Mouse (Mus musculus) heart, embryonic 14.5 days (tissue): Measurements from ENCODE around the gene Supt20. TPM values are rescaled to one million over a fixed set of nuclear protein-coding genes. Genes with fewer than 3 reads are reported as not detected.
A peak's percentile ranks its signal among the peaks of the same experiment; 100 is the strongest.

Source experiments
- ATAC-seq: fragments of 200-750 bp; cut with Nextera tagmentation; 2 replicates; pipeline ENCODE4 v1.8.0; 2017; ENCODE audit warnings: low read depth, moderate TSS enrichment; ENCODE audit not compliant: insufficient number of reproducible peaks, insufficient read depth, low FRiP score
- H3K27ac ChIP-seq, 2 experiments: fragments of 200-500 bp in 1 of 2; fragments of 300-500 bp in 1 of 2; sonication (generic) in 1 of 2; replicated peaks in 1 of 2; 2 replicates each; pipeline ENCODE4 v1.5.1; 2012 to 2014; ENCODE audit warnings: low read depth in 2 of 2, low read length in 2 of 2, control low read depth in 1 of 2, mild to moderate bottlenecking in 1 of 2, mixed read lengths in 1 of 2; ENCODE audit not compliant: control insufficient read depth in 1 of 2, insufficient read depth in 1 of 2
- H3K27me3 ChIP-seq: fragments of 300-500 bp; sonication (generic); 2 replicates; pipeline ENCODE4 v1.6.1; 2014; ENCODE audit warnings: mild to moderate bottlenecking, low read length, control low read depth; ENCODE audit not compliant: control insufficient read depth, insufficient read depth
- H3K36me3 ChIP-seq: fragments of 300-500 bp; sonication (generic); 2 replicates; pipeline ENCODE4 v1.6.1; 2014; ENCODE audit warnings: mild to moderate bottlenecking, control low read depth, low read length, mixed read lengths; ENCODE audit not compliant: control insufficient read depth, insufficient read depth
- H3K4me1 ChIP-seq, 2 experiments: fragments of 200-500 bp in 1 of 2; fragments of 300-500 bp in 1 of 2; sonication (generic) in 1 of 2; 2 replicates each; pipeline ENCODE4 v1.6.1; 2012 to 2014; ENCODE audit warnings: low read length in 2 of 2, control low read depth in 1 of 2, mixed read lengths in 1 of 2; ENCODE audit not compliant: control insufficient read depth in 2 of 2, insufficient read depth in 2 of 2
- H3K4me2 ChIP-seq: fragments of 300-500 bp; sonication (generic); 2 replicates; pipeline ENCODE4 v1.6.1; 2014; ENCODE audit warnings: mild to moderate bottlenecking, low read length
- H3K4me3 ChIP-seq, 2 experiments: fragments of 200-500 bp in 1 of 2; fragments of 300-500 bp in 1 of 2; sonication (generic) in 1 of 2; 2 replicates each; pipeline ENCODE4 v1.5.1; 2012 to 2014; ENCODE audit warnings: low read length in 2 of 2, mild to moderate bottlenecking in 2 of 2, control low read depth in 1 of 2, low read depth in 1 of 2, moderate library complexity in 1 of 2; ENCODE audit not compliant: control insufficient read depth in 1 of 2, insufficient read depth in 1 of 2
- H3K9ac ChIP-seq: fragments of 300-500 bp; sonication (generic); 2 replicates; pipeline ENCODE4 v1.6.1; 2014; ENCODE audit warnings: mild to moderate bottlenecking, low read length
- H3K9me3 ChIP-seq: fragments of 300-500 bp; sonication (generic); 2 replicates; pipeline ENCODE4 v1.6.1; 2016; ENCODE audit warnings: low read length, control low read depth; ENCODE audit not compliant: control insufficient read depth
- WGBS: fragments of 180-500 bp; shearing (Covaris S2); extraction: QIAGEN DNeasy Blood & Tissue Kit; methylation state at CpG from one replicate; pipeline ENCODE4 v1.1.7; 2014; 5-methylcytosine and 5-hydroxymethylcytosine counted together
- polyA plus RNA-seq: library from polyadenylated mRNA; unstranded; fragments of >200 nt; fragmentation: Nextera tagmentation; extraction: Ambion mirVana; gene quantifications from 2 replicates; pipeline ENCODE4 v1.2.1, GENCODE M21; 2014

The Supt20 gene
- polyA plus RNA-seq, 1 experiment from 2014 or later = 67.6 TPM

DNA sequence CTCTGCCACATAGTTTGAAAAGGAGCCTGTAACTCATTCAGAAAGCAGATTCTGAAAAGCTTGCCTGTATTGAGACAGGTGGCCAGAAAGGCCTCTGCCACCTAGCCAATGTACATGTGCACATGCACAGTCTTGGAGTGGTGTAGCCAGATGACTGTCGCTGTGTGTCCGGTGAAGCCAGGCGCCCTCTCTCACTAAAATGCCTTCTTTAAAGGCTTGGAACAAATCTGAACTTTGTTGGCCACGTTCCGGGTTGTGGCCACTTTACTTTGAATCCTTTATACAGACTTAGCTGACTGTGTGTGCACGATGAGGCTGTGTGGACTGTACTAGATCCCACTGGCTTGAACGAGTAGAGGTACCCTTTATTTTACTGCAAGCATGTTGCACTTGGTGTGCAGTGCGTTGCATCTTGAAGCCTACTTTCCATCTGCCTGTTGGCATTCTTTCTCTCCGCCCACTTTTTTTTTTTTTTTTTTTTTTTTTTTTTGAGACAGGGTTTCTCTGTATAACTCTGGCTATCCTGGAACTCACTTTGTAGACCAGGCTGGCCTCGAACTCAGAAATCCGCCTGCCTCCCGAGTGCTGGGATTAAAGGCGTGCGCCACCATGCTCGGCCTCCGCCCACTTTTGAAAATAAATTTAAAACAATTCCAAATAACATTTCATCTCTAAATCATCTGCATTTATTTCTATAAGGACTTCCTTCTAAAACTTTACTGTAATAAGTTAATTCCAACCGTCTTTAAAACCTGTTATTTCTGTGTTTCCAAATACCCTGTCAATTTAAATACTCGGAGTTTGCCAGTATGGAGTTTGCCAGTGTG is 43.7 kb downstream of the Supt20 start:
- peak overlapping the region; percentile 78 to 89 for H3K4me3 ChIP-seq
- peaks cover 47% of the 10 kb centered on the region for H3K36me3 ChIP-seq
- H3K9me3 ChIP-seq = no peaks in the 10 kb centered on the region
- H3K4me1 ChIP-seq = peaks cover 0 to 12% of the 10 kb centered on the region in 2 experiments; a peak in 1 of 4 replicates
- 56% methylated on average over 18 of the region's 18 CpGs for WGBS
- H3K27ac ChIP-seq = peak overlapping the region; percentile 12 to 100; a peak in 2 of 4 replicates
- no peak for ATAC-seq
- H3K27me3 ChIP-seq = no peaks in the 10 kb centered on the region
- peak overlapping the region; percentile 90 for H3K4me2 ChIP-seq
- H3K9ac ChIP-seq = peak overlapping the region; percentile 97

GRCm38 (mm10) chr3:54737317-54737716 is 44.7 kb downstream of the Supt20 start:
- Histone ChIP-seq H3K27ac (no peak overlapping the region), H3K4me3 (no peak overlapping the region), H3K9ac (no peak overlapping the region), H3K27me3 (no peaks in the 10 kb centered on the region), H3K4me1 (peaks cover 0 to 11% of the 10 kb centered on the region in 2 experiments; a peak in 1 of 4 replicates), H3K9me3 (no peaks in the 10 kb centered on the region), H3K36me3 (peaks cover 47% of the 10 kb centered on the region), H3K4me2 (no peak overlapping the region)
- WGBS = 94% methylated on average over 8 of the region's 8 CpGs
- ATAC-seq = no peak

DNA sequence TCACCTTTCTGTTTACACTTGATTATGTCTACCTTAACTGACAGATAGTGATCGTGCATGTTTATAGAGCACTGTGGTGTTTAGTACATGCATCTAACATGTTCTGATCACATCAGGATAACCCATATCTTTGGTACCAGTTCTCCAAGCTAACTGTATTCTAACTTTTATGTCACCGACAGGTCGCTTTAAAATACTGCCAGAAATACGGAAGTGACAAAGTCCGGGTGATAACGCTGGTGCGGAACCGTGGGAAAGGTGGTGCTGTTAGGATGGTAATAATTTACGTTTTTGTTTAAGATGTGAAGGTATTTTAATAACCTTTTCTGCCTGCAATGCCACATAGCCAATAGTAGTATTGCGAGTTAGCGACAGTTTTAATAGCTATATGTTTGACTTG is 49.4 kb downstream of the Supt20 start:
- Histone ChIP-seq H3K9me3 (no peaks in the 10 kb centered on the region), H3K4me1 (no peaks in the 10 kb centered on the region), H3K27ac (no peak overlapping the region), H3K36me3 (peaks cover 80% of the 10 kb centered on the region), H3K27me3 (no peaks in the 10 kb centered on the region), H3K9ac (no peak overlapping the region), H3K4me3 (no peak overlapping the region), H3K4me2 (no peak overlapping the region)
- ATAC-seq = no peak
- 97% methylated on average over 11 of the region's 11 CpGs for WGBS

DNA sequence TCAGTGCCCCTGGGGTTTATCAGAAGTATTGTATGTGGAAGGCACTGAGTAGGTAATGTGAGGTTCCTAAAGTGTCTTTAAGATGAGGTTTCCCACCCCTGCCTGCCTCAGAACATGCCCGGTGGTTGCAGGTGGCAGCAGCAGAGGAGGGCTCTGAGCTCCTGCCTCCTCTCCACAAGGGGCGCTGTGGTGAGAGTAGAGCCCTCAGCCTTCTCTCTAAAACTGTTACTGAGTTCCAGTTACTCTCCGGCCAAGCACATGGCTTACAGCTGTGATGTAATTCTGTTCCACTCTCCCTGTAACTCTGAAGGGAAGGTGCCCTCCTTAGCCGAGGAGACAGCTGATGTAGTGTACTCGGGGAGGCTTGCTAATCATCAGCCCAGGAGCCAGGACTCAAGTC is 53.2 kb downstream of the Supt20 start:
- H3K4me2 ChIP-seq = no peak overlapping the region
- no peaks in the 10 kb centered on the region for H3K27me3 ChIP-seq
- H3K9ac ChIP-seq = no peak overlapping the region
- 52% methylated on average over 5 of the region's 5 CpGs for WGBS
- no peak for ATAC-seq
- H3K4me1 ChIP-seq = no peaks in the 10 kb centered on the region
- H3K27ac ChIP-seq = no peak overlapping the region
- no peaks in the 10 kb centered on the region for H3K9me3 ChIP-seq
- peaks cover 97% of the 10 kb centered on the region for H3K36me3 ChIP-seq
- H3K4me3 ChIP-seq = no peak overlapping the region

- Histone ChIP-seq H3K27me3 (no peaks in the 10 kb centered on the region), H3K36me3 (peaks cover 32% of the 10 kb centered on the region), H3K9ac (no peak overlapping the region), H3K4me2 (no peak overlapping the region), H3K27ac (no peak overlapping the region), H3K4me1 (peaks cover 2 to 11% of the 10 kb centered on the region in 2 experiments; a peak in 2 of 4 replicates), H3K4me3 (no peak overlapping the region), H3K9me3 (no peaks in the 10 kb centered on the region)
- 66% methylated on average over 4 of the region's 4 CpGs for WGBS
- no peak for ATAC-seq
Measured at GRCm38 (mm10) chr3:54753411-54753810, 60.8 kb downstream of the Supt20 start.

- H3K27me3 ChIP-seq = no peaks in the 10 kb centered on the region
- peak within 1 kb of the TSS; percentile 99 for H3K4me2 ChIP-seq
- ATAC-seq = peak; percentile 78
- H3K4me1 ChIP-seq = peaks cover 2 to 11% of the 10 kb centered on the region in 2 experiments; a peak in 2 of 4 replicates
- peak within 1 kb of the TSS; percentile 84 for H3K9ac ChIP-seq
- no peaks in the 10 kb centered on the region for H3K9me3 ChIP-seq
- under 1% methylated on average over 58 of the region's 66 CpGs for WGBS
- H3K4me3 ChIP-seq = peak within 1 kb of the TSS; percentile 77 to 80
- peaks cover 12% of the 10 kb centered on the region for H3K36me3 ChIP-seq
- H3K27ac ChIP-seq = peak within 1 kb of the TSS; percentile 65 to 84
Measured at GRCm38 (mm10) chr3:54755145-54756041, 62.8 kb downstream of the Supt20 start, which contains the start of gene Smad9. TSS of gene Smad9 (plus strand) at chr3:54755582.

GRCm38 (mm10) chr3:54756058-54756457 is 63.5 kb downstream of the Supt20 start:
- H3K4me1 ChIP-seq = peaks cover 2 to 11% of the 10 kb centered on the region in 2 experiments; a peak in 2 of 4 replicates
- ATAC-seq = no peak
- no peaks in the 10 kb centered on the region for H3K27me3 ChIP-seq
- H3K4me2 ChIP-seq = peak overlapping the region; percentile 99
- no peaks in the 10 kb centered on the region for H3K9me3 ChIP-seq
- peak overlapping the region; percentile 77 to 80 for H3K4me3 ChIP-seq
- peak overlapping the region; percentile 84 for H3K9ac ChIP-seq
- peaks cover 6% of the 10 kb centered on the region; the same call in 1 of the 2 replicates for H3K36me3 ChIP-seq
- WGBS = under 1% methylated on average over 11 of the region's 11 CpGs
- peak overlapping the region; percentile 65 to 84 for H3K27ac ChIP-seq
